Comparison of ENCODE assay signal across 10 mouse cellular contexts in the genomic region with DNA sequence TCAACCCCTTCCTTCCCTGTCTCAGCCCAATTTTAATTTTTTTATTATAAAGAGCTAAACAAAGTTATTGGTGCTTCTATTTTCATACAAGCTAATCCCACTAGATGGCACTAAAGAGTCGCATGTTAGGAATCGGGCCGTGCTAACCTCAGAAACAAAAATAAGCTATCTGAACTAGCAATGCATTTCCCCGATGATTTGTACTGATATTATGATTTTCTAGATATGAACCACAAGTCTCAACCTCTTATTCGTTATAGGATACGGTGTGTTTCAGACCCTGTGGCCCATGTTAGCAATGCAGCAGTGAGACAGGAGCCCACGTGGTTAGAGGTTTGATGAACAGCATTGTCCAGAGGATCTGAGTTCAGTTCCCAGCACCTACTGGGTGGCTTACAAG. TPM values are rescaled to one million over a fixed set of nuclear protein-coding genes. Genes with fewer than 3 reads are reported as not detected.
DNase-seq lines count a peak whose midpoint lies in the region; ATAC-seq and TF ChIP-seq lines count a peak whose summit lies in the region.
"Had no signal": no experiment of that assay in that cellular context is flagged by ENCODE, and none has a peak within 500 bp of the region (broad histone marks: within the 10 kb centered on the region; RNA-seq: fewer than 3 reads in every experiment).

No protein-coding gene starts in this region.

- H3K9me3 ChIP-seq in hindbrain, postnatal 0 days (ENCODE audit: low read length), result no peaks in the 10 kb centered on the region
- no peaks in the 10 kb centered on the region for H3K9me3 ChIP-seq in hindbrain, embryonic 10.5 days
- H3K9me3 ChIP-seq in heart, postnatal 0 days (replicated peaks; ENCODE audit: control insufficient read depth, low read length), result no peaks in the 10 kb centered on the region
- H3K9me3 ChIP-seq: embryonic facial prominence, embryonic 15.5 days; limb, embryonic 15.5 days had no signal

- no peak overlapping the region for H3K4me3 ChIP-seq in hindbrain, postnatal 0 days (ENCODE audit: low read length)
- no peak overlapping the region for H3K4me3 ChIP-seq in hindbrain, embryonic 10.5 days
- H3K4me3 ChIP-seq in heart, postnatal 0 days (ENCODE audit: low read depth, low read length), result no peak overlapping the region
- H3K4me3 ChIP-seq: embryonic facial prominence, embryonic 15.5 days; limb, embryonic 15.5 days had no signal

- H3K27ac ChIP-seq in hindbrain, postnatal 0 days, result no peak overlapping the region
- no peak overlapping the region for H3K27ac ChIP-seq in hindbrain, embryonic 10.5 days
- H3K27ac ChIP-seq in heart, postnatal 0 days (ENCODE audit: low read depth), result no peak overlapping the region
- H3K27ac ChIP-seq: embryonic facial prominence, embryonic 15.5 days; limb, embryonic 15.5 days had no signal

- no peak for TF ChIP-seq EP300 in heart, postnatal 0 days (IDR thresholded peaks at IDR 0.05; ENCODE audit: low read depth)

- peak; percentile 89 for DNase-seq in hindbrain, postnatal 0 days (ENCODE audit: low spot score)
- no peak for DNase-seq in hindbrain, embryonic 10.5 days (ENCODE audit: low spot score)
- peak; percentile 38 to 50 for DNase-seq in B cell, adult 2 months
- peak; percentile 75 for DNase-seq in MN1 (ENCODE audit: low spot score)
- peak; percentile 53 for DNase-seq in heart, postnatal 0 days (ENCODE audit: low spot score)
- peak; percentile 82 for DNase-seq in naive thymus-derived CD4-positive, alpha-beta T cell, adult 2 months (ENCODE audit: low read depth)
- no peak for DNase-seq in gastrocnemius, postnatal 36 days
- DNase-seq in right cerebral cortex, postnatal 25 days, result no peak

- ATAC-seq in hindbrain, postnatal 0 days, result no peak
- ATAC-seq in heart, postnatal 0 days (ENCODE audit: insufficient read depth, low read depth), result no peak

- H3K9ac ChIP-seq in hindbrain, postnatal 0 days (replicated peaks; ENCODE audit: low read length), result no peak overlapping the region
- H3K9ac ChIP-seq in heart, postnatal 0 days (replicated peaks; ENCODE audit: low read depth, low read length), result no peak overlapping the region
- H3K9ac ChIP-seq: embryonic facial prominence, embryonic 15.5 days; limb, embryonic 15.5 days had no signal

- no peak overlapping the region for H3K4me2 ChIP-seq in hindbrain, postnatal 0 days (ENCODE audit: low read depth, low read length)
- no peak overlapping the region for H3K4me2 ChIP-seq in heart, postnatal 0 days (ENCODE audit: low read depth, low read length)
- H3K4me2 ChIP-seq: embryonic facial prominence, embryonic 15.5 days; limb, embryonic 15.5 days had no signal

- 0 out of 2 replicates have a peak, but pooled peaks cover 5% of the 10 kb centered on the region for H3K4me1 ChIP-seq in hindbrain, postnatal 0 days (ENCODE audit: insufficient read depth, low read length)
- H3K4me1 ChIP-seq in hindbrain, embryonic 10.5 days (replicated peaks), result peaks cover 11% of the 10 kb centered on the region
- peaks cover 3% of the 10 kb centered on the region; the same call in 1 of the 2 replicates for H3K4me1 ChIP-seq in heart, postnatal 0 days (ENCODE audit: control insufficient read depth, insufficient read depth)

- 17% methylated on average over 7 of the region's 7 CpGs for WGBS in hindbrain, postnatal 0 days
- whole genome bisulfite sequencing in hindbrain, embryonic 10.5 days, result 25% methylated on average over 7 of the region's 7 CpGs
- WGBS in heart, postnatal 0 days, result 17% methylated on average over 7 of the region's 7 CpGs

- H3K36me3 ChIP-seq in hindbrain, postnatal 0 days (ENCODE audit: insufficient read depth, low read length), result no peaks in the 10 kb centered on the region
- H3K36me3 ChIP-seq in hindbrain, embryonic 10.5 days, result no peaks in the 10 kb centered on the region
- H3K36me3 ChIP-seq in heart, postnatal 0 days (replicated peaks; ENCODE audit: control insufficient read depth, insufficient read depth, low read length), result no peaks in the 10 kb centered on the region
- H3K36me3 ChIP-seq: embryonic facial prominence, embryonic 15.5 days; limb, embryonic 15.5 days had no signal

- intact Hi-C loops in gastrocnemius, postnatal 36 days (cut with DNase I), result no loop called here

- peak; percentile 72 for TF ChIP-seq CTCF in hindbrain, postnatal 0 days (IDR thresholded peaks at IDR 0.05; ENCODE audit: low read depth)
- peak; percentile 68 for TF ChIP-seq CTCF in heart, postnatal 0 days (IDR thresholded peaks at IDR 0.05; ENCODE audit: low read depth)

- H3K27me3 ChIP-seq in hindbrain, postnatal 0 days (ENCODE audit: insufficient read depth, low read length), result no peaks in the 10 kb centered on the region
- no peaks in the 10 kb centered on the region for H3K27me3 ChIP-seq in hindbrain, embryonic 10.5 days (ENCODE audit: insufficient read depth, poor library complexity, severe bottlenecking)
- H3K27me3 ChIP-seq in heart, postnatal 0 days (ENCODE audit: control insufficient read depth, insufficient read depth, low read length), result no peaks in the 10 kb centered on the region
- H3K27me3 ChIP-seq: embryonic facial prominence, embryonic 15.5 days; limb, embryonic 15.5 days had no signal

RNA-seq across cellular contexts. Expression of a gene that starts 5.2 kb away (rescaled TPM):
- 9.0 and 9.9 TPM in 2 replicates for total RNA-seq in hindbrain, postnatal 0 days (2014; rRNA removed)
- polyA plus RNA-seq in hindbrain, postnatal 0 days (2015; fragmentation: Nextera tagmentation; extraction: Ambion mirVana), result 5.2 and 5.9 TPM in 2 replicates
- 5.0 and 7.9 TPM in 2 replicates for polyA plus RNA-seq in hindbrain, embryonic 10.5 days (2016; fragmentation: Nextera tagmentation; extraction: Ambion mirVana)
- total RNA-seq in heart, postnatal 0 days (2014; rRNA removed; ENCODE audit: low replicate concordance), result 6.8 and 8.2 TPM in 2 replicates
- 2.3 and 2.4 TPM in 2 replicates for polyA plus RNA-seq in heart, postnatal 0 days (2015; fragmentation: Nextera tagmentation; extraction: Ambion mirVana)
- total RNA-seq in gastrocnemius, postnatal 36 days (2021), result 1 to 10 TPM; 3.9 to 4.3 TPM

RNA-seq across cellular contexts. Expression of a gene that starts 52.6 kb away (rescaled TPM):
- total RNA-seq in hindbrain, postnatal 0 days (2014; rRNA removed), result 6.7 and 8.4 TPM in 2 replicates
- 3.3 and 3.9 TPM in 2 replicates for polyA plus RNA-seq in hindbrain, postnatal 0 days (2015; fragmentation: Nextera tagmentation; extraction: Ambion mirVana)
- 24.3 and 28.1 TPM in 2 replicates for polyA plus RNA-seq in hindbrain, embryonic 10.5 days (2016; fragmentation: Nextera tagmentation; extraction: Ambion mirVana)
- 11.0 and 13.5 TPM in 2 replicates for total RNA-seq in heart, postnatal 0 days (2014; rRNA removed; ENCODE audit: low replicate concordance)
- polyA plus RNA-seq in heart, postnatal 0 days (2015; fragmentation: Nextera tagmentation; extraction: Ambion mirVana), result 4.2 and 4.4 TPM in 2 replicates
- 1 to 10 TPM; 3.6 to 3.8 TPM for total RNA-seq in gastrocnemius, postnatal 36 days (2021)

Comparison
In these comparisons a context has a peak if more than half of its experiments do, and no peak if none do; other contexts are left out.
1. DNase-seq: peak in hindbrain, postnatal 0 days (single experiment), B cell, adult 2 months (2 of 2), MN1 (single experiment), heart, postnatal 0 days (single experiment) and naive thymus-derived CD4-positive, alpha-beta T cell, adult 2 months (single experiment); none in hindbrain, embryonic 10.5 days (single experiment), gastrocnemius, postnatal 36 days (0 of 2) and right cerebral cortex, postnatal 25 days (single experiment).